Mouse (Mus musculus) midbrain, embryonic 16.5 days (tissue): Measurements from ENCODE around the gene Rhbdl2. TPM values are rescaled to one million over a fixed set of nuclear protein-coding genes. Genes with fewer than 3 reads are reported as not detected.

Experiments
- ATAC-seq: fragments of 200-750 bp; cut with Nextera tagmentation; 2 replicates; pipeline ENCODE4 v1.8.0; 2017; ENCODE audit warnings: moderate TSS enrichment
- H3K27ac ChIP-seq: fragments of 300-500 bp; sonication (generic); 2 replicates; pipeline ENCODE4 v1.5.1; 2014; ENCODE audit warnings: mild to moderate bottlenecking, low read length, mixed read lengths
- H3K27me3 ChIP-seq: fragments of 300-500 bp; sonication (generic); 2 replicates; pipeline ENCODE4 v1.6.1; 2014; ENCODE audit warnings: low read depth, low read length, mixed read lengths; ENCODE audit not compliant: control insufficient read depth, insufficient read depth
- H3K36me3 ChIP-seq: fragments of 300-500 bp; sonication (generic); 2 replicates; pipeline ENCODE4 v1.6.1; 2014; ENCODE audit warnings: mild to moderate bottlenecking, low read length, moderate library complexity, mixed read lengths; ENCODE audit not compliant: control insufficient read depth, insufficient read depth
- H3K4me1 ChIP-seq: fragments of 300-500 bp; sonication (generic); 2 replicates; pipeline ENCODE4 v1.6.1; 2014; ENCODE audit warnings: mild to moderate bottlenecking, low read length, mixed read lengths; ENCODE audit not compliant: control insufficient read depth, insufficient read depth
- H3K4me2 ChIP-seq: fragments of 300-500 bp; sonication (generic); 2 replicates; pipeline ENCODE4 v1.6.1; 2014; ENCODE audit warnings: mild to moderate bottlenecking, low read length, mixed read lengths
- H3K4me3 ChIP-seq: fragments of 300-500 bp; sonication (generic); 2 replicates; pipeline ENCODE4 v1.5.1; 2014; ENCODE audit warnings: low read depth, mild to moderate bottlenecking, low read length, moderate library complexity, mixed read lengths
- H3K9ac ChIP-seq: fragments of 300-500 bp; sonication (generic); 2 replicates; pipeline ENCODE4 v1.6.1; 2014; ENCODE audit warnings: low read depth, low read length, mixed read lengths
- H3K9me3 ChIP-seq: fragments of 300-500 bp; sonication (generic); replicated peaks from 2 replicates; pipeline ENCODE4 v1.6.1; 2014; ENCODE audit warnings: mild to moderate bottlenecking, low read length, mixed read lengths; ENCODE audit not compliant: control insufficient read depth, poor library complexity, severe bottlenecking
- WGBS: fragments of 180-500 bp; shearing (Covaris S2); extraction: QIAGEN DNeasy Blood & Tissue Kit; methylation state at CpG from one replicate; pipeline ENCODE4 v1.1.7; 2014; 5-methylcytosine and 5-hydroxymethylcytosine counted together
- polyA plus RNA-seq: library from polyadenylated mRNA; unstranded; fragments of >200 nt; fragmentation: Nextera tagmentation; extraction: Ambion mirVana; gene quantifications from 2 replicates; pipeline ENCODE4 v1.2.1, GENCODE M21; 2015

The Rhbdl2 gene
- polyA plus RNA-seq, 1 experiment from 2014 or later: 1.4 TPM

- no peaks in the 10 kb centered on the region for H3K9me3 ChIP-seq
- no peaks in the 10 kb centered on the region for H3K27me3 ChIP-seq
- H3K27ac ChIP-seq: no peak overlapping the region
- H3K4me1 ChIP-seq: no peaks in the 10 kb centered on the region
- H3K4me3 ChIP-seq: no peak overlapping the region
- no peak for ATAC-seq
- WGBS: 90% methylated on average over 11 of the region's 11 CpGs
- H3K4me2 ChIP-seq: no peak overlapping the region
- no peaks in the 10 kb centered on the region for H3K36me3 ChIP-seq
- H3K9ac ChIP-seq: no peak overlapping the region
Measured at GRCm38 (mm10) chr4:123808304-123808703, 20.6 kb downstream of the Rhbdl2 start.

DNA sequence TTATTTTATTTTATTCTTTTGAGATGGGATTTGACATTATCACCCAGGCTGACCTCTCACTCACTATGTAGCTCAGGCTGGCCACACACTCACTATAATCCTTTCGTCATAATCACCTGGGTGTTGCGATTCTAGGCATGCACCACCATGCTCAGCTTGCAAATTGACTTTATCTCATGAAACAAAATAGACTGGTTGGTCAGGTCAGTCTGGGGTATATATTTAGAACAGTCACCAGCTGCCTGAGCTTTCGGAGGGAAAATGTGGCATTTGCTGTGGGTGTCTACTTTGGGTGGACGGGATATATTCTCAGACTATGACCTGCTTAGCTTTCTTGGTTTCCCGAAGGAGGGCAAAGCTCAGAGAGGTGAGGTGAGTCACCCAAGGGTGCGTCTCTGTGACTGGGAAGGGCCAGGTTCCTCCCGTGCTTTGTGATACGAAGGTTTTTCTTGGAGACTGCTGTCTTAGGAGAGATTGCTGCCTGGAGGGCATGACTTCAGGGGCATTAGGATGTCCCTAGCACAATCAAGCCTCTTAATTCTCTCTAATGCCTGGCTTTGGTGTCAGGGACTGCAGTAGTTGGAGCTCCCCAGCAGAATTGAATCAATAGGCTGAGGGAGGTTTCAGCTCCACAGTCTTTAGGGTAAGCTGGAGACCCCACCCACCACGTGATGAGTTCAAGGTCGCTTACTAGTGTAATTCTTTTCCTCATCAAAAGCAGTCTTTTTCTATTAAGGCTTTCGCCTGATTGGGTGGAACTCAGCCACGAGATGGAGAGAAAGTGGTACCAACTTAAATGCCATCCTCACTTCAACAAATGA lies 23.0 kb downstream of the Rhbdl2 start:
- 88% methylated on average over 12 of the region's 12 CpGs for WGBS
- Histone ChIP-seq H3K4me3 (no peak overlapping the region), H3K9ac (no peak overlapping the region), H3K27ac (no peak overlapping the region), H3K4me2 (no peak overlapping the region), H3K36me3 (no peaks in the 10 kb centered on the region), H3K4me1 (no peaks in the 10 kb centered on the region), H3K9me3 (no peaks in the 10 kb centered on the region), H3K27me3 (no peaks in the 10 kb centered on the region)
- ATAC-seq: no peak

GRCm38 (mm10) chr4:123812525-123812924 lies 24.9 kb downstream of the Rhbdl2 start:
- Histone ChIP-seq H3K9ac (no peak overlapping the region), H3K27ac (no peak overlapping the region), H3K27me3 (no peaks in the 10 kb centered on the region), H3K4me2 (no peak overlapping the region), H3K9me3 (no peaks in the 10 kb centered on the region), H3K4me3 (no peak overlapping the region), H3K4me1 (no peaks in the 10 kb centered on the region), H3K36me3 (no peaks in the 10 kb centered on the region)
- 85% methylated on average over 3 of the region's 3 CpGs for WGBS
- ATAC-seq: no peak

- WGBS: 54% methylated on average over 7 of the region's 7 CpGs
- Histone ChIP-seq H3K27me3 (no peaks in the 10 kb centered on the region), H3K36me3 (no peaks in the 10 kb centered on the region), H3K9me3 (no peaks in the 10 kb centered on the region), H3K4me2 (no peak overlapping the region), H3K9ac (no peak overlapping the region), H3K27ac (no peak overlapping the region), H3K4me1 (no peaks in the 10 kb centered on the region), H3K4me3 (no peak overlapping the region)
- no peak for ATAC-seq
Measured at GRCm38 (mm10) chr4:123814030-123814501, 26.4 kb downstream of the Rhbdl2 start.

GRCm38 (mm10) chr4:123819093-123819610 lies 31.5 kb downstream of the Rhbdl2 start:
- no peak overlapping the region for H3K9ac ChIP-seq
- H3K9me3 ChIP-seq: no peaks in the 10 kb centered on the region
- no peaks in the 10 kb centered on the region for H3K36me3 ChIP-seq
- H3K27me3 ChIP-seq: no peaks in the 10 kb centered on the region
- no peak for ATAC-seq
- H3K4me2 ChIP-seq: no peak overlapping the region
- peaks cover 4% of the 10 kb centered on the region; the same call in 1 of the 2 replicates for H3K4me1 ChIP-seq
- 0 out of 2 replicates have a peak overlapping the region, but pooled peaks have one; percentile 26 for H3K27ac ChIP-seq
- no peak overlapping the region for H3K4me3 ChIP-seq
- 31% methylated on average over 4 of the region's 4 CpGs for WGBS

GRCm38 (mm10) chr4:123842126-123842525 lies 54.5 kb downstream of the Rhbdl2 start:
- no peak for ATAC-seq
- Histone ChIP-seq H3K9ac (no peak overlapping the region), H3K27me3 (no peaks in the 10 kb centered on the region), H3K4me2 (no peak overlapping the region), H3K27ac (no peak overlapping the region), H3K4me3 (no peak overlapping the region), H3K9me3 (no peaks in the 10 kb centered on the region), H3K36me3 (no peaks in the 10 kb centered on the region), H3K4me1 (no peaks in the 10 kb centered on the region)
- 87% methylated on average over 8 of the region's 8 CpGs for WGBS

- 62% methylated on average over 4 of the region's 4 CpGs for WGBS
- Histone ChIP-seq H3K27me3 (no peaks in the 10 kb centered on the region), H3K36me3 (no peaks in the 10 kb centered on the region), H3K27ac (no peak overlapping the region), H3K4me3 (no peak overlapping the region), H3K9ac (no peak overlapping the region), H3K9me3 (no peaks in the 10 kb centered on the region), H3K4me1 (no peaks in the 10 kb centered on the region), H3K4me2 (no peak overlapping the region)
- ATAC-seq: no peak
Measured at GRCm38 (mm10) chr4:123856888-123857287, 69.2 kb downstream of the Rhbdl2 start.

- no peak overlapping the region for H3K4me3 ChIP-seq
- H3K27me3 ChIP-seq: no peaks in the 10 kb centered on the region
- H3K4me2 ChIP-seq: no peak overlapping the region
- no peaks in the 10 kb centered on the region for H3K9me3 ChIP-seq
- H3K9ac ChIP-seq: no peak overlapping the region
- H3K36me3 ChIP-seq: no peaks in the 10 kb centered on the region
- ATAC-seq: no peak
- no peaks in the 10 kb centered on the region for H3K4me1 ChIP-seq
- WGBS: 86% methylated on average over 7 of the region's 7 CpGs
- no peak overlapping the region for H3K27ac ChIP-seq
Measured at GRCm38 (mm10) chr4:123858090-123858489, 70.4 kb downstream of the Rhbdl2 start.

DNA sequence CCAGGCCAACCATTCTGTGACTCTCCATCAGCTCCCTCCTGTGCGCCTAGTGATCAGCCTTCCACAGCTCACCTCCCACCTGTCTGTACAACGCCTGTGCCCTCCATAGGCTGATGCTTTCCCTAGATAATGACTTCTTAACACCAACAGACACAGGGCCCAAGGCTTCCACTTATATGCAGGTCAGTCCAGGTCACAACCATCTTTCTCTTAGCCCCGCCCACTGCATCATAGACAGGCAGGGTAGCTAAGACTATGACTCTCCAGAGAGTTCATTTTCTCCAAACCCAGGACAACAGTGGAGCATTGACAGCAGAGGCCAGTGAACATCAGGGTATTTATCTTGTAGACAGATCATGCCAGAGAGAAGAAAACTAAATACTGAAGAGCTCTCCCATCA lies 71.7 kb downstream of the Rhbdl2 start, which contains the start of gene 4933427I04Rik:
Gene 4933427I04Rik (plus strand): TSS at position 301 of the 400 bp plus-strand sequence.
- Histone ChIP-seq H3K27ac (no peak within 1 kb of the TSS), H3K27me3 (no peaks in the 10 kb centered on the region), H3K9me3 (no peaks in the 10 kb centered on the region), H3K4me3 (no peak within 1 kb of the TSS), H3K4me2 (no peak within 1 kb of the TSS), H3K4me1 (no peaks in the 10 kb centered on the region), H3K9ac (no peak within 1 kb of the TSS), H3K36me3 (no peaks in the 10 kb centered on the region)
- no peak for ATAC-seq
- 76% methylated on average over 3 of the region's 3 CpGs for WGBS
